Mouse (Mus musculus) MEL (cell line): ENCODE data around the gene Nelfe. TPM values are rescaled to one million over a fixed set of nuclear protein-coding genes. Genes with fewer than 3 reads are reported as not detected.
A peak's percentile ranks its signal among the peaks of the same experiment; 100 is the strongest.

ENCODE experiments used
- DNase-seq: peaks from one replicate; pipeline ENCODE4 v3.0.0; 2011; ENCODE audit warnings: low read depth, low spot score
- H3K27ac ChIP-seq: 2 replicates; pipeline ENCODE4 v1.5.1; 2012; ENCODE audit warnings: low read depth, mild to moderate bottlenecking, control low read depth, low read length, moderate library complexity; ENCODE audit not compliant: control insufficient read depth
- H3K27me3 ChIP-seq, 2 experiments: fragments of 150-350 bp in 1 of 2; sonication (generic) in 1 of 2; 2 replicates each; pipeline ENCODE4 v1.6.1; 2012; ENCODE audit warnings: low read length in 2 of 2, mild to moderate bottlenecking in 2 of 2, improper control_type of control experiment in 1 of 2, moderate library complexity in 1 of 2; ENCODE audit not compliant: insufficient read depth in 2 of 2, control insufficient read depth in 1 of 2
- H3K36me3 ChIP-seq, 2 experiments: 2 replicates each; pipeline ENCODE4 v1.6.1; 2012 to 2014; ENCODE audit warnings: low read length in 2 of 2, improper control_type of control experiment in 1 of 2, inconsistent platforms in 1 of 2, mild to moderate bottlenecking in 1 of 2; ENCODE audit not compliant: insufficient read depth in 2 of 2, control insufficient read depth in 1 of 2
- H3K4me1 ChIP-seq, 2 experiments: fragments of 150-350 bp in 1 of 2; sonication (generic) in 1 of 2; 2 replicates each; pipeline ENCODE4 v1.6.1; 2012; ENCODE audit warnings: low read length in 2 of 2, improper control_type of control experiment in 1 of 2, mild to moderate bottlenecking in 1 of 2; ENCODE audit not compliant: insufficient read depth in 2 of 2, control insufficient read depth in 1 of 2
- H3K4me3 ChIP-seq, 2 experiments: fragments of 150-350 bp in 1 of 2; sonication (generic) in 1 of 2; 2 replicates each; pipeline ENCODE4 v1.5.1; 2012; ENCODE audit warnings: low read depth in 2 of 2, low read length in 2 of 2, mild to moderate bottlenecking in 2 of 2, moderate library complexity in 2 of 2, control low read depth in 1 of 2, improper control_type of control experiment in 1 of 2; ENCODE audit not compliant: control insufficient read depth in 1 of 2, insufficient read depth in 1 of 2
- H3K79me2 ChIP-seq: 2 replicates; pipeline ENCODE4 v1.6.1; 2012; ENCODE audit warnings: mild to moderate bottlenecking, low read length, moderate library complexity; ENCODE audit not compliant: control insufficient read depth, poor library complexity, insufficient read depth
- H3K9ac ChIP-seq: 2 replicates; pipeline ENCODE4 v1.6.1; 2012; ENCODE audit warnings: low read depth, mild to moderate bottlenecking, control low read depth, low read length, moderate library complexity; ENCODE audit not compliant: control insufficient read depth, poor library complexity, severe bottlenecking
- H3K9me3 ChIP-seq: fragments of 150-350 bp; sonication (generic); replicated peaks from 2 replicates; pipeline ENCODE4 v1.6.1; 2012; ENCODE audit warnings: mild to moderate bottlenecking, low read length, improper control_type of control experiment, moderate library complexity; ENCODE audit not compliant: insufficient read depth
- BHLHE40 ChIP-seq: IDR thresholded peaks from 2 replicates; pipeline ENCODE4 v1.6.1; 2012; ENCODE audit warnings: low read depth, mild to moderate bottlenecking, inconsistent platforms, low read length, improper control_type of control experiment, borderline replicate concordance
- CHD1 ChIP-seq: IDR thresholded peaks from 2 replicates; pipeline ENCODE4 v1.6.1; 2012; ENCODE audit warnings: low read depth, mild to moderate bottlenecking, inconsistent platforms, low read length, improper control_type of control experiment
- CTCF ChIP-seq, 3 experiments: IDR thresholded peaks in 2 of 3; conservative IDR thresholded peaks in 1 of 3; 2 replicates each; pipeline ENCODE4 v1.5.1; 2011 to 2012; ENCODE audit warnings: low read length in 3 of 3, low read depth in 2 of 3, mild to moderate bottlenecking in 2 of 3, improper control_type of control experiment in 1 of 3, inconsistent platforms in 1 of 3, mixed read lengths in 1 of 3, moderate library complexity in 1 of 3; ENCODE audit not compliant: control insufficient read depth in 1 of 3, insufficient read depth in 1 of 3, poor library complexity in 1 of 3, severe bottlenecking in 1 of 3
- ELF1 ChIP-seq: IDR thresholded peaks from 2 replicates; pipeline ENCODE4 v1.6.1; 2014; ENCODE audit warnings: low read depth, mild to moderate bottlenecking, inconsistent platforms, low read length, improper control_type of control experiment, moderate library complexity
- GATA1 ChIP-seq: IDR thresholded peaks from 2 replicates; pipeline ENCODE4 v1.6.1; 2011; ENCODE audit warnings: low read depth, low read length, improper control_type of control experiment
- HCFC1 ChIP-seq: IDR thresholded peaks from 2 replicates; pipeline ENCODE4 v1.6.1; 2012; ENCODE audit warnings: low read depth, mild to moderate bottlenecking, inconsistent platforms, low read length, improper control_type of control experiment, moderate library complexity
- JUND ChIP-seq: IDR thresholded peaks from 2 replicates; pipeline ENCODE4 v1.6.1; 2011; ENCODE audit warnings: low read depth, mild to moderate bottlenecking, improper control_type of control experiment, low read length
- MAFK ChIP-seq: IDR thresholded peaks from 2 replicates; pipeline ENCODE4 v1.6.1; 2011; ENCODE audit warnings: low read depth, mild to moderate bottlenecking, low read length, improper control_type of control experiment, borderline replicate concordance
- MAZ ChIP-seq: IDR thresholded peaks from 2 replicates; pipeline ENCODE4 v1.6.1; 2012; ENCODE audit warnings: low read depth, mild to moderate bottlenecking, inconsistent platforms, low read length, improper control_type of control experiment
- MXI1 ChIP-seq: IDR thresholded peaks from 2 replicates; pipeline ENCODE4 v1.6.1; 2011; ENCODE audit warnings: mild to moderate bottlenecking, low read depth, low read length, improper control_type of control experiment
- MYC ChIP-seq: IDR thresholded peaks from 2 replicates; pipeline ENCODE4 v1.6.1; 2011; ENCODE audit warnings: low read depth, mild to moderate bottlenecking, low read length, improper control_type of control experiment, moderate library complexity
- NRF1 ChIP-seq: IDR thresholded peaks from 2 replicates; pipeline ENCODE4 v1.6.1; 2014; ENCODE audit warnings: low read depth, mild to moderate bottlenecking, inconsistent platforms, low read length, improper control_type of control experiment, moderate library complexity; ENCODE audit not compliant: poor library complexity, insufficient read depth, severe bottlenecking
- POLR2AphosphoS2 ChIP-seq: IDR thresholded peaks from 2 replicates; pipeline ENCODE4 v1.6.1; 2011; ENCODE audit warnings: low read length, improper control_type of control experiment
- POLR2AphosphoS5 ChIP-seq: IDR thresholded peaks from 2 replicates; pipeline ENCODE4 v1.6.1; 2012; ENCODE audit warnings: low read depth, borderline replicate concordance, mild to moderate bottlenecking, inconsistent platforms, low read length, moderate library complexity, mixed read lengths
- RAD21 ChIP-seq: IDR thresholded peaks from 2 replicates; pipeline ENCODE4 v1.6.1; 2011; ENCODE audit warnings: mild to moderate bottlenecking, low read depth, low read length, improper control_type of control experiment
- RCOR1 ChIP-seq: IDR thresholded peaks from 2 replicates; pipeline ENCODE4 v1.6.1; 2012; ENCODE audit warnings: low read depth, mild to moderate bottlenecking, inconsistent platforms, low read length, improper control_type of control experiment
- SIN3A ChIP-seq: IDR thresholded peaks from 2 replicates; pipeline ENCODE4 v1.6.1; 2012; ENCODE audit warnings: low read length, improper control_type of control experiment, inconsistent platforms
- SMC3 ChIP-seq: IDR thresholded peaks from 2 replicates; pipeline ENCODE4 v1.6.1; 2011; ENCODE audit warnings: low read depth, low read length, improper control_type of control experiment
- TAL1 ChIP-seq: IDR thresholded peaks from 2 replicates; pipeline ENCODE4 v1.6.1; 2012; ENCODE audit warnings: mild to moderate bottlenecking, inconsistent platforms, low read length, moderate library complexity, mixed read lengths
- TCF12 ChIP-seq: IDR thresholded peaks from 2 replicates; pipeline ENCODE4 v1.6.1; 2014; ENCODE audit warnings: low read depth, mild to moderate bottlenecking, inconsistent platforms, low read length, improper control_type of control experiment, moderate library complexity
- ZKSCAN1 ChIP-seq: IDR thresholded peaks from 2 replicates; pipeline ENCODE4 v1.6.1; 2012; ENCODE audit warnings: low read depth, mild to moderate bottlenecking, inconsistent platforms, low read length, improper control_type of control experiment, moderate library complexity
- ZMIZ1 ChIP-seq: IDR thresholded peaks from 2 replicates; pipeline ENCODE4 v1.6.1; 2012; ENCODE audit warnings: low read depth, mild to moderate bottlenecking, inconsistent platforms, low read length, improper control_type of control experiment, moderate library complexity
- ZNF384 ChIP-seq: IDR thresholded peaks from 2 replicates; pipeline ENCODE4 v1.6.1; 2012; ENCODE audit warnings: low read depth, mild to moderate bottlenecking, inconsistent platforms, low read length, improper control_type of control experiment
- polyA plus RNA-seq, 2 experiments: library from polyadenylated mRNA; stranded (reverse) in 1 of 2; unstranded in 1 of 2; fragments of >175 nt in 1 of 2; fragments of >200 nt in 1 of 2; gene quantifications; 2 replicates each; pipeline versions ENCODE4 v1.2.1 to v1.2.4; 2012; ENCODE audit warnings: low replicate concordance in 2 of 2, low read depth in 1 of 2; ENCODE audit not compliant: insufficient read length in 2 of 2, insufficient read depth in 1 of 2, missing spikeins in 1 of 2
- total RNA-seq: library from RNA; depleted of rRNA; stranded (reverse); fragments of 300-350 nt; gene quantifications from 2 replicates; pipeline ENCODE4 v1.2.3, GENCODE M21; 2012

The Nelfe gene
- total and polyA plus RNA-seq, 3 experiments: 67.6 to 192 TPM; not detected in 1

- Histone ChIP-seq H3K4me3 (peak overlapping the region; percentile 75 to 88; a peak in 3 of 4 replicates), H3K27ac (peak overlapping the region; percentile 90; the same call in 1 of the 2 replicates), H3K36me3 (peaks cover 2 to 16% of the 10 kb centered on the region in 2 experiments; a peak in 3 of 4 replicates), H3K4me1 (peaks cover 0 to 20% of the 10 kb centered on the region in 2 experiments; a peak in 3 of 4 replicates), H3K9me3 (no peaks in the 10 kb centered on the region), H3K27me3 (no peaks in the 10 kb centered on the region), H3K79me2 (peaks cover 34% of the 10 kb centered on the region), H3K9ac (peak overlapping the region; percentile 86)
- DNase-seq: peak; percentile 36
- TF ChIP-seq ZMIZ1: 0 out of 2 replicates have a peak, but pooled peaks have one; percentile 29
- no peak for TF ChIP-seq JUND
Observed at GRCm38 (mm10) chr17:34898706-34899052, 48.5 kb downstream of the Nelfe start.

GRCm38 (mm10) chr17:34899053-34899889 is 49.1 kb downstream of the Nelfe start:
- peaks cover 34% of the 10 kb centered on the region for H3K79me2 ChIP-seq
- DNase-seq: peak; percentile 68
- peak overlapping the region; percentile 83 for H3K27ac ChIP-seq
- TF ChIP-seq BHLHE40: no peak
- TF ChIP-seq CHD1: 0 out of 2 replicates have a peak, but pooled peaks have one; percentile 5
- 0 out of 2 replicates have a peak, but pooled peaks have one; percentile 42 for TF ChIP-seq NRF1
- TF ChIP-seq MXI1: peak; percentile 60; the same call in 1 of the 2 replicates
- no peak for TF ChIP-seq ELF1
- 0 out of 6 replicates have a peak, but pooled peaks of 1 of the 3 experiments have one; percentile 4 for TF ChIP-seq CTCF (IDR thresholded peaks at IDR 0.05 in 2 of 3, conservative IDR thresholded peaks at IDR 0.05 in 1 of 3; ENCODE audit: control insufficient read depth in 1 of 3, insufficient read depth in 1 of 3, low read depth in 2 of 3, low read length in 3 of 3, poor library complexity in 1 of 3, severe bottlenecking in 1 of 3)
- no peak for TF ChIP-seq MAFK
- TF ChIP-seq MAZ: peak; percentile 61; the same call in 1 of the 2 replicates
- TF ChIP-seq HCFC1: 0 out of 2 replicates have a peak, but pooled peaks have one; percentile 42
- H3K4me1 ChIP-seq: peaks cover 0 to 18% of the 10 kb centered on the region in 2 experiments; a peak in 3 of 4 replicates
- no peaks in the 10 kb centered on the region for H3K9me3 ChIP-seq
- peak overlapping the region; percentile 75 to 88 for H3K4me3 ChIP-seq
- peaks cover 2 to 15% of the 10 kb centered on the region in 2 experiments; a peak in 3 of 4 replicates for H3K36me3 ChIP-seq
- peak overlapping the region; percentile 86 for H3K9ac ChIP-seq
- H3K27me3 ChIP-seq: no peaks in the 10 kb centered on the region

GRCm38 (mm10) chr17:34899890-34900243 is 49.7 kb downstream of the Nelfe start:
- peaks cover 0 to 18% of the 10 kb centered on the region in 2 experiments; a peak in 3 of 4 replicates for H3K4me1 ChIP-seq
- peak overlapping the region; percentile 86 for H3K9ac ChIP-seq
- no peak for DNase-seq
- H3K36me3 ChIP-seq: peaks cover 2 to 15% of the 10 kb centered on the region in 2 experiments; a peak in 3 of 4 replicates
- peak overlapping the region; percentile 83 for H3K27ac ChIP-seq
- H3K79me2 ChIP-seq: peaks cover 30% of the 10 kb centered on the region
- H3K9me3 ChIP-seq: no peaks in the 10 kb centered on the region
- H3K27me3 ChIP-seq: no peaks in the 10 kb centered on the region
- peak overlapping the region; percentile 75 to 88 for H3K4me3 ChIP-seq
- TF ChIP-seq HCFC1 (0 out of 2 replicates have a peak, but pooled peaks have one; percentile 20), MXI1 (peak; percentile 41), ZKSCAN1 (no peak), ELF1 (peak; percentile 80), MAZ (0 out of 2 replicates have a peak, but pooled peaks have one; percentile 18), TCF12 (no peak), TAL1 (no peak), CHD1 (no peak), POLR2AphosphoS2 (no peak), GATA1 (no peak), POLR2AphosphoS5 (no peak), RCOR1 (no peak), SIN3A (peak; percentile 80), MYC (peak; percentile 51; the same call in 1 of the 2 replicates), SMC3 (no peak), RAD21 (no peak), ZNF384 (peak; percentile 93)
